Mouse (Mus musculus): Measurements from ENCODE around the gene Tmbim6.
"Not testable (repeated sequence)": the region's sequence is repeated elsewhere in the genome, so short reads cannot be mapped to it uniquely, and the experiment has no call there.

DNA sequence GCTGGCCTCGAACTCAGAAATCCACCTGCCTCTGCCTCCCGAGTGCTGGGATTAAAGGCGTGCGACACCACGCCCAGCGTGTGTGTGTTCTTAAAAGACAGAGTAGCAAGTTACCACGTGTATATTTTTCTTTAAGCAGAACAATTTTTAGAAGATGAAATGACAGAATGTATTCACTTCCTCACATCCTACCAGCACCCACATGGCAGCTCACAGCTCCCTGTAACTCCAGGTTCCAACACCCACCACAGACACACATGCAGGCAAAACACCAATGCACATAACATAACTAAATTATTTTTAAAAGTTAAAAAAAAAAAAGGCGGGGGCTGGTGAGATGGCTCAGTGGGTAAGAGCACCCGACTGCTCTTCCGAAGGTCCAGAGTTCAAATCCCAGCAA lies 53.5 kb downstream of the Tmbim6 start:
- TF ChIP-seq MAFK (IDR thresholded peaks at IDR 0.05; ENCODE audit: insufficient read depth, low read depth, low read length); HCFC1 (IDR thresholded peaks at IDR 0.05; ENCODE audit: borderline replicate concordance, insufficient read depth, low read length); CHD2 (IDR thresholded peaks at IDR 0.05; ENCODE audit: low read depth, low read length): not testable (repeated sequence)

All from ES-E14 (cell line).